Mouse (Mus musculus) adipocyte (in vitro differentiated cells): Measurements from ENCODE around the gene Zfp748.

ENCODE experiments used
- DNase-seq: peaks from one replicate; pipeline ENCODE4 v3.0.0-alpha.2; 2016; ENCODE audit warnings: low spot score

Gene Zfp748

GRCm38 (mm10) chr13:67553730-67554129, at the start of gene Zfp748:
Gene Zfp748 (minus strand): TSS chr13:67553830.
- no peak for DNase-seq

GRCm38 (mm10) chr13:67572591-67573189, 19.1 kb upstream of the Zfp748 start:
- DNase-seq, result no peak

- peak; percentile 79 for DNase-seq
Observed at GRCm38 (mm10) chr13:67552505-67553346, 904 bp downstream of the Zfp748 start.

- no peak for DNase-seq
Observed at GRCm38 (mm10) chr13:67545941-67546340, 7.7 kb downstream of the Zfp748 start.

- no peak for DNase-seq
Observed at GRCm38 (mm10) chr13:67527049-67527730, 26.4 kb downstream of the Zfp748 start.

GRCm38 (mm10) chr13:67525753-67526410, 27.7 kb downstream of the Zfp748 start, which contains the start of the genes Gm26965 and Zfp87:
Gene Gm26965 (minus strand): TSS chr13:67526151.
Gene Zfp87 (minus strand): TSS chr13:67526177.
- DNase-seq, result peak; percentile 95

- no peak for DNase-seq
Observed at GRCm38 (mm10) chr13:67500908-67501307, 52.7 kb downstream of the Zfp748 start.

GRCm38 (mm10) chr13:67500084-67500719, 53.4 kb downstream of the Zfp748 start, which contains the start of gene Zfp58:
Gene Zfp58 (minus strand): TSS chr13:67500555.
- peak; percentile 91 for DNase-seq

GRCm38 (mm10) chr13:67495631-67496030, 58.0 kb downstream of the Zfp748 start:
- no peak for DNase-seq
